Mouse (Mus musculus) myocyte (in vitro differentiated cells): ENCODE measurements at regions not wholly inside any gene's neighbourhood (a gene's known extent, or its start where the extent isn't known, plus 50 kb on each side); places are given as distances from the start of the nearest gene placed in this dataset.

Source experiments
- H3K27me3 ChIP-seq: one replicate; pipeline ENCODE4 v1.6.1; 2011; ENCODE audit not compliant: control insufficient read depth, insufficient read depth, insufficient read length
- H3K36me3 ChIP-seq: one replicate; pipeline ENCODE4 v1.6.1; 2011; ENCODE audit not compliant: control insufficient read depth, insufficient read depth
- H3K4me2 ChIP-seq: one replicate; pipeline ENCODE4 v1.6.1; 2011; ENCODE audit warnings: low read depth, control low read depth
- H3K4me3 ChIP-seq: one replicate; pipeline ENCODE4 v1.5.1; 2011; ENCODE audit warnings: mild to moderate bottlenecking, control low read depth, moderate library complexity
- H3K79me2 ChIP-seq: one replicate; pipeline ENCODE4 v1.6.1; 2011; ENCODE audit not compliant: control insufficient read depth, insufficient read depth
- H3ac ChIP-seq: one replicate; pipeline ENCODE4 v1.6.1; 2011; ENCODE audit not compliant: control insufficient read depth, insufficient read length
- CEBPB ChIP-seq: IDR thresholded peaks from 2 replicates; pipeline ENCODE4 v1.6.1; 2011; ENCODE audit warnings: mild to moderate bottlenecking, moderate library complexity; ENCODE audit not compliant: poor library complexity, insufficient read depth, severe bottlenecking
- E2F4 ChIP-seq: IDR thresholded peaks from one replicate; pipeline ENCODE4 v1.6.1; 2011; ENCODE audit warnings: mild to moderate bottlenecking, control low read depth, moderate library complexity; ENCODE audit not compliant: insufficient read depth
- MAX ChIP-seq: IDR thresholded peaks from one replicate; pipeline ENCODE4 v1.6.1; 2011; ENCODE audit warnings: low read depth, mild to moderate bottlenecking, control low read depth
- MYOD1 ChIP-seq, 3 experiments: IDR thresholded peaks; one replicate each; pipeline ENCODE4 v1.6.1; 2011; ENCODE audit warnings: control low read depth in 2 of 3, low read depth in 2 of 3, mild to moderate bottlenecking in 2 of 3, moderate library complexity in 1 of 3; ENCODE audit not compliant: insufficient read length in 2 of 3, control insufficient read depth in 1 of 3
- MYOG ChIP-seq, 3 experiments: IDR thresholded peaks; one replicate each; pipeline ENCODE4 v1.6.1; 2011; ENCODE audit warnings: control low read depth in 2 of 3, low read depth in 2 of 3, mild to moderate bottlenecking in 2 of 3; ENCODE audit not compliant: insufficient read length in 2 of 3, control insufficient read depth in 1 of 3, insufficient read depth in 1 of 3
- POLR2A ChIP-seq: IDR thresholded peaks from one replicate; pipeline ENCODE4 v1.6.1; 2011; ENCODE audit warnings: low read depth, mild to moderate bottlenecking, control low read depth, moderate library complexity; ENCODE audit not compliant: insufficient read length
- POLR2AphosphoS2 ChIP-seq: IDR thresholded peaks from one replicate; pipeline ENCODE4 v1.6.1; 2011; ENCODE audit warnings: low read depth, control low read depth; ENCODE audit not compliant: insufficient read length
- REST ChIP-seq: IDR thresholded peaks from one replicate; pipeline ENCODE4 v1.6.1; 2011; ENCODE audit warnings: mild to moderate bottlenecking, control low read depth, moderate library complexity; ENCODE audit not compliant: insufficient read depth, insufficient read length
- SRF ChIP-seq: IDR thresholded peaks from one replicate; pipeline ENCODE4 v1.6.1; 2011; ENCODE audit warnings: low read depth; ENCODE audit not compliant: control insufficient read depth, insufficient read length
- TCF12 ChIP-seq: IDR thresholded peaks from one replicate; pipeline ENCODE4 v1.6.1; 2011; ENCODE audit warnings: mild to moderate bottlenecking, control low read depth; ENCODE audit not compliant: poor library complexity, insufficient read depth, severe bottlenecking
- TCF3 ChIP-seq: IDR thresholded peaks from one replicate; pipeline ENCODE4 v1.6.1; 2011; ENCODE audit warnings: low read depth, control low read depth; ENCODE audit not compliant: insufficient read length
- USF1 ChIP-seq: IDR thresholded peaks from one replicate; pipeline ENCODE4 v1.6.1; 2011; ENCODE audit warnings: low read depth, mild to moderate bottlenecking, control low read depth, moderate library complexity

- no peak overlapping the region for H3K4me2 ChIP-seq
- H3ac ChIP-seq, result no peak overlapping the region
- peaks cover 5% of the 10 kb centered on the region for H3K36me3 ChIP-seq
- H3K27me3 ChIP-seq, result no peaks in the 10 kb centered on the region
- no peak overlapping the region for H3K4me3 ChIP-seq
- H3K79me2 ChIP-seq, result peaks cover 68% of the 10 kb centered on the region
- no peak for TF ChIP-seq POLR2A
- no peak for TF ChIP-seq POLR2AphosphoS2
- no peak for TF ChIP-seq MAX
- no peak for TF ChIP-seq TCF12
- no peak for TF ChIP-seq REST
- TF ChIP-seq E2F4, result no peak
- no peak for TF ChIP-seq SRF
- TF ChIP-seq USF1, result no peak
- TF ChIP-seq TCF3, result no peak
- no peak for TF ChIP-seq MYOG (IDR thresholded peaks at IDR 0.05; ENCODE audit: control insufficient read depth in 1 of 3, insufficient read depth in 1 of 3, insufficient read length in 2 of 3, low read depth in 2 of 3)
- TF ChIP-seq CEBPB, result no peak
- TF ChIP-seq MYOD1 (IDR thresholded peaks at IDR 0.05; ENCODE audit: control insufficient read depth in 1 of 3, insufficient read length in 2 of 3, low read depth in 2 of 3), result no peak
Measured at GRCm38 (mm10) chr1:137906883-137907282, 268.6 kb downstream of the Ptprc start.

- Histone ChIP-seq H3K4me2 (no peak overlapping the region), H3K4me3 (no peak overlapping the region), H3K36me3 (peaks cover 5% of the 10 kb centered on the region), H3K27me3 (no peaks in the 10 kb centered on the region), H3K79me2 (peaks cover 72% of the 10 kb centered on the region), H3ac (no peak overlapping the region)
- no peak for TF ChIP-seq POLR2A
- no peak for TF ChIP-seq MAX
- TF ChIP-seq USF1, result no peak
- TF ChIP-seq CEBPB, result no peak
- TF ChIP-seq SRF, result no peak
- no peak for TF ChIP-seq MYOD1 (IDR thresholded peaks at IDR 0.05; ENCODE audit: control insufficient read depth in 1 of 3, insufficient read length in 2 of 3, low read depth in 2 of 3)
- no peak for TF ChIP-seq TCF12
- no peak for TF ChIP-seq MYOG (IDR thresholded peaks at IDR 0.05; ENCODE audit: control insufficient read depth in 1 of 3, insufficient read depth in 1 of 3, insufficient read length in 2 of 3, low read depth in 2 of 3)
- no peak for TF ChIP-seq E2F4
- no peak for TF ChIP-seq REST
- TF ChIP-seq TCF3, result no peak
Measured at GRCm38 (mm10) chr1:137906477-137906876, 269.0 kb downstream of the Ptprc start.

GRCm38 (mm10) chr1:137905566-137905965, 269.9 kb downstream of the Ptprc start:
- Histone ChIP-seq H3K79me2 (peaks cover 81% of the 10 kb centered on the region), H3K4me3 (no peak overlapping the region), H3K27me3 (no peaks in the 10 kb centered on the region), H3ac (no peak overlapping the region), H3K36me3 (peaks cover 5% of the 10 kb centered on the region), H3K4me2 (no peak overlapping the region)
- TF ChIP-seq REST, result no peak
- no peak for TF ChIP-seq TCF3
- no peak for TF ChIP-seq POLR2AphosphoS2
- TF ChIP-seq POLR2A, result no peak
- TF ChIP-seq USF1, result no peak

- Histone ChIP-seq H3K4me3 (no peak overlapping the region), H3ac (no peak overlapping the region), H3K4me2 (no peak overlapping the region), H3K36me3 (peaks cover 5% of the 10 kb centered on the region), H3K27me3 (no peaks in the 10 kb centered on the region), H3K79me2 (peaks cover 80% of the 10 kb centered on the region)
- TF ChIP-seq TCF12 (no peak), CEBPB (no peak)
Measured at GRCm38 (mm10) chr1:137903351-137903750, 272.2 kb downstream of the Ptprc start.

- no peak overlapping the region for H3K4me3 ChIP-seq
Measured at GRCm38 (mm10) chr1:137902859-137903258, 272.6 kb downstream of the Ptprc start.

More at GRCm38 (mm10) chr1:137902859-137903258, 272.6 kb downstream of the Ptprc start:
- peaks cover 5% of the 10 kb centered on the region for H3K36me3 ChIP-seq
- peaks cover 75% of the 10 kb centered on the region for H3K79me2 ChIP-seq
- no peak overlapping the region for H3K4me2 ChIP-seq
- no peaks in the 10 kb centered on the region for H3K27me3 ChIP-seq
- no peak for TF ChIP-seq MYOD1 (IDR thresholded peaks at IDR 0.05; ENCODE audit: control insufficient read depth in 1 of 3, insufficient read length in 2 of 3, low read depth in 2 of 3)
- TF ChIP-seq MAX, result no peak
- TF ChIP-seq POLR2AphosphoS2, result no peak
- no peak for TF ChIP-seq SRF
- no peak for TF ChIP-seq MYOG (IDR thresholded peaks at IDR 0.05; ENCODE audit: control insufficient read depth in 1 of 3, insufficient read depth in 1 of 3, insufficient read length in 2 of 3, low read depth in 2 of 3)
- TF ChIP-seq TCF12, result no peak
- TF ChIP-seq CEBPB, result no peak
- H3ac ChIP-seq, result no peak overlapping the region
